Mouse (Mus musculus): Measurements from ENCODE around the gene Elf1.

DNA sequence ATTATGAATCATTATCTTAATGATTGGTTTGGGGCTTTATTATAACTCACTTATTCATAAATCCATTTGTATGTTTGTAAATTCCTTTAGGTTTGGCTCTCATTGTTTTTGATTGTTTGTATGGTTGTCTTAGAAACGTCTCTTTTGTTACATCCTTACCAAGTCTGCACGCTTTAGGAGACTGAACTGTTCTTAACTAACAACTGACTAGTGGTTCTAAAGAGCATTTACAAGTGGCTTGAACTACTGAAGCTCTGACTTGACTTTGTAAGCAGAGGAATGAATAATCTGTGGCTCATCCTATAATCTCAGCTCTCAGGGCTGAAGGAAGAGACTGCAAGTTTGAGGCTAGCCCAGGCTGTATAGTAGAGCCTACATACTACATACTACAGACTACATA is 110.6 kb downstream of the Elf1 start:
- TF ChIP-seq USF1 (IDR thresholded peaks at IDR 0.05; ENCODE audit: low read depth) (no peak), POLR2A (IDR thresholded peaks at IDR 0.05; ENCODE audit: insufficient read length, low read depth) (no peak), REST (IDR thresholded peaks at IDR 0.05; ENCODE audit: insufficient read depth, insufficient read length) (no peak), POLR2AphosphoS2 (IDR thresholded peaks at IDR 0.05; ENCODE audit: insufficient read length, low read depth) (no peak)

Data from myocyte (in vitro differentiated cells).